Mouse (Mus musculus): ENCODE measurements around the gene Nqo1. TPM values are rescaled to one million over a fixed set of nuclear protein-coding genes. Genes with fewer than 3 reads are reported as not detected.

Gene Nqo1
- polyA plus RNA-seq, 1 experiment, result 0.13 TPM

- no peaks in the 10 kb centered on the region for H3K4me1 ChIP-seq (ENCODE audit: control insufficient read depth)
- H3K27me3 ChIP-seq (ENCODE audit: control insufficient read depth), result no peaks in the 10 kb centered on the region
- H3K4me3 ChIP-seq (replicated peaks), result no peak overlapping the region
- H3K36me3 ChIP-seq (ENCODE audit: control insufficient read depth), result peaks cover 89% of the 10 kb centered on the region
- H3K9me3 ChIP-seq (ENCODE audit: control insufficient read depth, low read length), result no peaks in the 10 kb centered on the region
- no peak for TF ChIP-seq GATA1 (IDR thresholded peaks at IDR 0.05; ENCODE audit: low read length)
- TF ChIP-seq TAL1 (IDR thresholded peaks at IDR 0.05; ENCODE audit: low read length), result no peak
These were observed 9.5 kb upstream of the Nqo1 start for GRCm38 (mm10) chr8:107412552-107412951.

- TF ChIP-seq TAL1 (IDR thresholded peaks at IDR 0.05; ENCODE audit: low read length) (no peak), GATA1 (IDR thresholded peaks at IDR 0.05; ENCODE audit: low read length) (no peak)
- H3K36me3 ChIP-seq (ENCODE audit: control insufficient read depth), result peaks cover 81% of the 10 kb centered on the region
These were observed 8.4 kb upstream of the Nqo1 start for GRCm38 (mm10) chr8:107411391-107411790.

GRCm38 (mm10) chr8:107405935-107406334 lies 2.9 kb upstream of the Nqo1 start:
- TF ChIP-seq GATA1 (IDR thresholded peaks at IDR 0.05; ENCODE audit: low read length) (no peak), TAL1 (IDR thresholded peaks at IDR 0.05; ENCODE audit: low read length) (no peak)
- H3K4me1 ChIP-seq (ENCODE audit: control insufficient read depth), result peaks cover 54% of the 10 kb centered on the region

More at GRCm38 (mm10) chr8:107411391-107411790, 8.4 kb upstream of the Nqo1 start:
- H3K4me3 ChIP-seq (replicated peaks), result no peak overlapping the region
- H3K27me3 ChIP-seq (ENCODE audit: control insufficient read depth), result no peaks in the 10 kb centered on the region
- H3K4me1 ChIP-seq (ENCODE audit: control insufficient read depth), result peaks cover 3% of the 10 kb centered on the region
- no peaks in the 10 kb centered on the region for H3K9me3 ChIP-seq (ENCODE audit: control insufficient read depth, low read length)

DNA sequence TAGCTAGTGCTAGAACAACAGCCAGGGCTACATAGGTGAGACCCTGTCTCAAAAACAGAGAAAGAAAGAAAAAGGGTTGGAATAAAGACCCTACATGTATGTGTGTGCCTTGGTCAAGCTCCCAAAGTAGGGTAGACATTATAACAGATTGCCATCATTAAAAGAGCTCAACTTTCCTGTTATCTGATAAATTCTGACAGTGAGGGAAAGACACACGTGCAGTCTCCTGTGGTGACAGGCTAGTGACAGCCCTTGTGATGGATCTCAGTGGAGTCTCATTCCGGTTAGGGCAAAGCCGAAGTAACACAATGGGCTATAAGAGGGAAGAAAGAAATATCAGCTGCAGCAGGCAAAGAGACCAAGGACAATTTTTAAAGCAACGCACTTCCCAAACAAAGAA lies 1.1 kb upstream of the Nqo1 start:
- Histone ChIP-seq H3K4me3 (replicated peaks) (peak overlapping the region; percentile 63), H3K27me3 (ENCODE audit: control insufficient read depth) (no peaks in the 10 kb centered on the region), H3K4me1 (ENCODE audit: control insufficient read depth) (peaks cover 64% of the 10 kb centered on the region), H3K9me3 (ENCODE audit: control insufficient read depth, low read length) (no peaks in the 10 kb centered on the region), H3K36me3 (ENCODE audit: control insufficient read depth) (peaks cover 20% of the 10 kb centered on the region)
- no peak for TF ChIP-seq TAL1 (IDR thresholded peaks at IDR 0.05; ENCODE audit: low read length)
- no peak for TF ChIP-seq GATA1 (IDR thresholded peaks at IDR 0.05; ENCODE audit: low read length)

More at GRCm38 (mm10) chr8:107405935-107406334, 2.9 kb upstream of the Nqo1 start:
- peaks cover 32% of the 10 kb centered on the region for H3K36me3 ChIP-seq (ENCODE audit: control insufficient read depth)
- H3K9me3 ChIP-seq (ENCODE audit: control insufficient read depth, low read length), result no peaks in the 10 kb centered on the region
- H3K27me3 ChIP-seq (ENCODE audit: control insufficient read depth), result no peaks in the 10 kb centered on the region
- H3K4me3 ChIP-seq (replicated peaks), result no peak overlapping the region

DNA sequence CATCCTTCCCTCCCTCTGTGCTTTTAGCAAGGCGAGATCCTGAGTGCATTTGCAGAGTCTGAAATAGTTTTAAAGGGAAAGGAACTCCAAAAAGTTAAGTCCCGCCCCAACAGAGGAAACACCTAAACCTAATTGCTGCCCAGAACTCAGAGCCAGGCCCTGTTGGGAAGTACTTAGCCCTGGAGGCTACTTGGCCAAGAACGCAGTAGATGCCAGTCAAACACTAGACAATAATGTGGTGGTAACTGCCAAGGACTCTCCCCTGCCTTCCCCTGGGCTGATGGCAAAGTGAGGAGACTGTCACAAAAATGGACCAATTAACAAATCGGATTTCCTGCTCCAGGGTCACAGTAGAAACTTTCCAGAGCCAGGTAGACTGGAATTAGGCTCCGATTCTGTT lies 1.1 kb downstream of the Nqo1 start:
- Histone ChIP-seq H3K4me3 (replicated peaks) (peak overlapping the region; percentile 63), H3K9me3 (ENCODE audit: control insufficient read depth, low read length) (no peaks in the 10 kb centered on the region), H3K36me3 (ENCODE audit: control insufficient read depth) (peaks cover 8% of the 10 kb centered on the region), H3K27me3 (ENCODE audit: control insufficient read depth) (no peaks in the 10 kb centered on the region), H3K4me1 (ENCODE audit: control insufficient read depth) (peaks cover 76% of the 10 kb centered on the region)
- TF ChIP-seq GATA1 (IDR thresholded peaks at IDR 0.05; ENCODE audit: low read length) (no peak), TAL1 (IDR thresholded peaks at IDR 0.05; ENCODE audit: low read length) (no peak)

GRCm38 (mm10) chr8:107399495-107399894 lies 3.5 kb downstream of the Nqo1 start:
- Histone ChIP-seq H3K4me1 (ENCODE audit: control insufficient read depth) (peaks cover 60% of the 10 kb centered on the region), H3K4me3 (replicated peaks) (no peak overlapping the region), H3K36me3 (ENCODE audit: control insufficient read depth) (peaks cover 5% of the 10 kb centered on the region; the same call in 1 of the 2 replicates), H3K9me3 (ENCODE audit: control insufficient read depth, low read length) (no peaks in the 10 kb centered on the region), H3K27me3 (ENCODE audit: control insufficient read depth) (no peaks in the 10 kb centered on the region)
- TF ChIP-seq TAL1 (IDR thresholded peaks at IDR 0.05; ENCODE audit: low read length), result no peak
- no peak for TF ChIP-seq GATA1 (IDR thresholded peaks at IDR 0.05; ENCODE audit: low read length)

GRCm38 (mm10) chr8:107397665-107398064 lies 5.3 kb downstream of the Nqo1 start:
- H3K4me3 ChIP-seq (replicated peaks), result no peak overlapping the region
- H3K36me3 ChIP-seq (ENCODE audit: control insufficient read depth), result peaks cover 4% of the 10 kb centered on the region; the same call in 1 of the 2 replicates
- no peaks in the 10 kb centered on the region for H3K9me3 ChIP-seq (ENCODE audit: control insufficient read depth, low read length)
- no peaks in the 10 kb centered on the region for H3K27me3 ChIP-seq (ENCODE audit: control insufficient read depth)
- H3K4me1 ChIP-seq (ENCODE audit: control insufficient read depth), result peaks cover 42% of the 10 kb centered on the region
- TF ChIP-seq GATA1 (IDR thresholded peaks at IDR 0.05; ENCODE audit: low read length) (no peak), TAL1 (IDR thresholded peaks at IDR 0.05; ENCODE audit: low read length) (no peak)

DNA sequence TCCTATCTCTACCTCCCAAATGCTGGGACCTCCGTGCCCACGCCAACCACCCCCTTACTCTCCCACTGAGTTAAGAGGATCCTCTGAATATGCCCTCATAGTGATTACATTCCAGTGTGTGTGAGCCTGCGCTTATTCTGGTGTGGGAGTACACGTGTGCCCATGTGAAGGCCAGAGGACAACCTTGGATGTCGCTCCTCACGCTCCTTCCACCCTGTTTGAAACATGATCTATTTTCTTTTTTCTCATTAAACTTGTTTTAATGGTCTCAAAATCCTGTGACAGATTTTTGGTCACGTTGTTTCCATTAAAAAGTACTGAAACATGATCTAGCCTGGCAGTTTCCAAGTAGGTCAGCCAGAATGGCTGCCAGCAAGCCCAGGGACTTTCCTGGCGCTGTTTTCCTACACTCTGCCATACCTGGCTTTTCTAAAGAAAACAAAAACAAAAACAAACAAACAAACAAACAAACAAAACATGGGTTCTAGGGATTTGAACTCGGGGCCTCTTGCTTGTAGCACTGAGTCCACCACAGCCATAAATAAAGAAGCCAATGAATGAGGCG lies 6.8 kb downstream of the Nqo1 start:
- peaks cover 4% of the 10 kb centered on the region; the same call in 1 of the 2 replicates for H3K36me3 ChIP-seq (ENCODE audit: control insufficient read depth)
- no peak for TF ChIP-seq TAL1 (IDR thresholded peaks at IDR 0.05; ENCODE audit: low read length)
- no peak for TF ChIP-seq GATA1 (IDR thresholded peaks at IDR 0.05; ENCODE audit: low read length)
- H3K27me3 ChIP-seq (ENCODE audit: control insufficient read depth), result no peaks in the 10 kb centered on the region
- peaks cover 27% of the 10 kb centered on the region for H3K4me1 ChIP-seq (ENCODE audit: control insufficient read depth)
- H3K9me3 ChIP-seq (ENCODE audit: control insufficient read depth, low read length), result no peaks in the 10 kb centered on the region
- H3K4me3 ChIP-seq (replicated peaks), result no peak overlapping the region

GRCm38 (mm10) chr8:107395397-107395796 lies 7.6 kb downstream of the Nqo1 start:
- H3K27me3 ChIP-seq (ENCODE audit: control insufficient read depth), result no peaks in the 10 kb centered on the region
- no peak overlapping the region for H3K4me3 ChIP-seq (replicated peaks)
- peaks cover 24% of the 10 kb centered on the region for H3K4me1 ChIP-seq (ENCODE audit: control insufficient read depth)
- no peaks in the 10 kb centered on the region; the same call in 1 of the 2 replicates for H3K36me3 ChIP-seq (ENCODE audit: control insufficient read depth)
- TF ChIP-seq GATA1 (IDR thresholded peaks at IDR 0.05; ENCODE audit: low read length) (no peak), TAL1 (IDR thresholded peaks at IDR 0.05; ENCODE audit: low read length) (no peak)
- no peaks in the 10 kb centered on the region for H3K9me3 ChIP-seq (ENCODE audit: control insufficient read depth, low read length)

GRCm38 (mm10) chr8:107391136-107391516 lies 11.9 kb downstream of the Nqo1 start:
- TF ChIP-seq TAL1 (IDR thresholded peaks at IDR 0.05; ENCODE audit: low read length), result no peak
- TF ChIP-seq GATA1 (IDR thresholded peaks at IDR 0.05; ENCODE audit: low read length), result no peak
- Histone ChIP-seq H3K9me3 (ENCODE audit: control insufficient read depth, low read length) (no peaks in the 10 kb centered on the region), H3K4me1 (ENCODE audit: control insufficient read depth) (peaks cover 8% of the 10 kb centered on the region), H3K27me3 (ENCODE audit: control insufficient read depth) (no peaks in the 10 kb centered on the region), H3K36me3 (ENCODE audit: control insufficient read depth) (peaks cover 3% of the 10 kb centered on the region), H3K4me3 (replicated peaks) (no peak overlapping the region)

Measured in erythroblast, embryonic 14.5 days (primary cell).